Mouse (Mus musculus) hindbrain, embryonic 14.5 days (tissue): ENCODE data around the gene Unc13c. TPM values are rescaled to one million over a fixed set of nuclear protein-coding genes. Genes with fewer than 3 reads are reported as not detected.

Source experiments
- ATAC-seq: fragments of 200-750 bp; cut with Nextera tagmentation; 2 replicates; pipeline ENCODE4 v1.8.0; 2017; ENCODE audit warnings: moderate number of reproducible peaks, mild to moderate bottlenecking, moderate TSS enrichment, moderate library complexity; ENCODE audit not compliant: low FRiP score
- DNase-seq: peaks from one replicate; pipeline ENCODE4 v3.0.0-alpha.2; 2015; ENCODE audit warnings: low spot score
- H3K27ac ChIP-seq: fragments of 300-500 bp; sonication (generic); 2 replicates; pipeline ENCODE4 v1.5.1; 2014; ENCODE audit warnings: mild to moderate bottlenecking, moderate library complexity
- H3K27me3 ChIP-seq: fragments of 300-500 bp; sonication (generic); 2 replicates; pipeline ENCODE4 v1.6.1; 2014; ENCODE audit warnings: mild to moderate bottlenecking, low read length, mixed read lengths; ENCODE audit not compliant: control insufficient read depth, insufficient read depth
- H3K36me3 ChIP-seq: fragments of 300-500 bp; sonication (generic); replicated peaks from 2 replicates; pipeline ENCODE4 v1.6.1; 2014; ENCODE audit not compliant: control insufficient read depth, insufficient read depth
- H3K4me1 ChIP-seq: fragments of 300-500 bp; sonication (generic); replicated peaks from 2 replicates; pipeline ENCODE4 v1.6.1; 2014; ENCODE audit warnings: antibody characterized with exemption, low read length, mixed read lengths; ENCODE audit not compliant: control insufficient read depth, insufficient read depth
- H3K4me2 ChIP-seq: fragments of 300-500 bp; sonication (generic); replicated peaks from 2 replicates; pipeline ENCODE4 v1.6.1; 2014; ENCODE audit warnings: mild to moderate bottlenecking, moderate library complexity
- H3K4me3 ChIP-seq: fragments of 300-500 bp; sonication (generic); replicated peaks from 2 replicates; pipeline ENCODE4 v1.5.1; 2014; ENCODE audit warnings: mild to moderate bottlenecking, low read length
- H3K9ac ChIP-seq: fragments of 300-500 bp; sonication (generic); 2 replicates; pipeline ENCODE4 v1.6.1; 2014
- H3K9me3 ChIP-seq: fragments of 300-500 bp; sonication (generic); 2 replicates; pipeline ENCODE4 v1.6.1; 2016; ENCODE audit warnings: low read length; ENCODE audit not compliant: control insufficient read depth
- WGBS: fragments of 180-500 bp; shearing (Covaris S2); extraction: QIAGEN DNeasy Blood & Tissue Kit; methylation state at CpG from one replicate; pipeline ENCODE4 v1.1.7; 2014; 5-methylcytosine and 5-hydroxymethylcytosine counted together
- polyA plus RNA-seq: library from polyadenylated mRNA; unstranded; fragments of >200 nt; fragmentation: Nextera tagmentation; extraction: Ambion mirVana; gene quantifications from 2 replicates; pipeline ENCODE4 v1.2.1, GENCODE M21; 2014

Gene Unc13c
- polyA plus RNA-seq, 1 experiment from 2014 or later = 6.7 TPM

DNA sequence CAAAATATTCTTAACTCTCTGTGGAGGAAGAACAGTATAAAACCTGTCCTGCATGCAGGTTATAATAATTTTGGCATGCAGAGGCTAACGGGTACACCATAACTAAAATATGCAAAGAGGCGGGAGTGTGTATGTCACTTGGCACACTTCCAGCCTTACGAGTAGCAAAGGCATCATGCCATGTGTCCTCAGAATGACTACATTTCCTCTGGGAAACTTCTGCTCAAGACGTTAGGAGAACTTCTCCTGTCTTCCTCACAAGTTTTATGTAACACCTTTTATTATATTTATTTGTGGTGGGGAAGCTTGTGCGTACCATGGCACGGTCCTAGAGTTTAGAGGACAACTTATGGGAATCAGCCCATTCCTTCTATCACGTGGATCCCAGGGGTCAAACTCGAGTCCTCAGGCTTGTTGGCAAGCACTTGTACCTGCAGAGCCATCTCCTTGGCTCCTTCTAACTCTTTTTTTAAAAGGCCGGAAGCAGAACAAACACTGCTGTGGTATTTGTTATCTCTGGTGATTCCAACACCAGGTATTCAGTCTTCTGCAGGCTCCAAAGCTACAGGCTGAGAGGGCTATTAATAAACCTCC, 3.3 kb downstream of the Unc13c start:
- Histone ChIP-seq H3K36me3 (no peaks in the 10 kb centered on the region), H3K27ac (no peak overlapping the region), H3K4me2 (peak overlapping the region; percentile 21; the same call in 1 of the 2 replicates), H3K27me3 (no peaks in the 10 kb centered on the region), H3K4me3 (no peak overlapping the region), H3K4me1 (peaks cover 2% of the 10 kb centered on the region; the same call in 1 of the 2 replicates), H3K9me3 (no peaks in the 10 kb centered on the region), H3K9ac (no peak overlapping the region)
- 64% methylated on average over 9 of the region's 9 CpGs for WGBS
- no peak for ATAC-seq
- no peak for DNase-seq

DNA sequence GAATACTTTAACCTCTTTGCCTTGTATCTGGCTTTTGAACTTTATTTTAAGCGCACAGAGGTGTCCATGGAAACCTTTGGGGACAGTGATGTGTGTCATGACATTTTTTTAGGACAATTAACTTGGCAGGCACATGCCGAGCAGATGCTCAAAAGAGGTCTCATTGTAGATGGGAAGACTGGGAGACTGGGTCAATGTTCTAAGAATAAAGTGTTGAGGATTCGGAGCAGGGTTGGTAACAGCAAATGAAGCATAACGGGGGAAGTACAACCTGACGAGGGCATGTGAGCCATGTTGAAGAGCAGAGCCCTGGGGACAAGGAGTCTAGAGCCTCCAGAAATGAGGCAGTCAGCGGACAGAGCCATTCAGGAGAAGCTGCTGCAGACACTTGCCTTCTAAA, 6.3 kb downstream of the Unc13c start:
- Histone ChIP-seq H3K27ac (no peak overlapping the region), H3K4me3 (no peak overlapping the region), H3K4me2 (no peak overlapping the region), H3K27me3 (no peaks in the 10 kb centered on the region), H3K9ac (no peak overlapping the region), H3K4me1 (no peaks in the 10 kb centered on the region), H3K9me3 (no peaks in the 10 kb centered on the region), H3K36me3 (no peaks in the 10 kb centered on the region)
- no peak for DNase-seq
- WGBS = 54% methylated on average over 6 of the region's 6 CpGs
- no peak for ATAC-seq

- no peak overlapping the region for H3K4me3 ChIP-seq
- ATAC-seq (no peak), DNase-seq (no peak)
- H3K27me3 ChIP-seq = no peaks in the 10 kb centered on the region
- H3K36me3 ChIP-seq = no peaks in the 10 kb centered on the region
- no peak overlapping the region for H3K4me2 ChIP-seq
- H3K27ac ChIP-seq = no peak overlapping the region
- no peaks in the 10 kb centered on the region for H3K4me1 ChIP-seq
- H3K9ac ChIP-seq = no peak overlapping the region
- no peaks in the 10 kb centered on the region for H3K9me3 ChIP-seq
Measured at GRCm38 (mm10) chr9:73952331-73952730, 16.4 kb downstream of the Unc13c start.

- Histone ChIP-seq H3K36me3 (no peaks in the 10 kb centered on the region), H3K9me3 (no peaks in the 10 kb centered on the region), H3K9ac (no peak overlapping the region), H3K4me3 (no peak overlapping the region), H3K27me3 (no peaks in the 10 kb centered on the region), H3K4me1 (no peaks in the 10 kb centered on the region), H3K4me2 (no peak overlapping the region), H3K27ac (no peak overlapping the region)
- DNase-seq (no peak), ATAC-seq (no peak)
- WGBS = 76% methylated on average over 4 of the region's 4 CpGs
Measured at GRCm38 (mm10) chr9:73951586-73951985, 17.2 kb downstream of the Unc13c start.

- H3K36me3 ChIP-seq = no peaks in the 10 kb centered on the region; the same call in 1 of the 2 replicates
- peak; percentile 64; the same call in 1 of the 2 replicates for ATAC-seq
- no peaks in the 10 kb centered on the region for H3K4me1 ChIP-seq
- no peaks in the 10 kb centered on the region for H3K27me3 ChIP-seq
- DNase-seq = peak; percentile 80
- H3K9ac ChIP-seq = no peak overlapping the region
- no peak overlapping the region for H3K4me3 ChIP-seq
- H3K4me2 ChIP-seq = no peak overlapping the region
- H3K9me3 ChIP-seq = no peaks in the 10 kb centered on the region
- no peak overlapping the region for H3K27ac ChIP-seq
- WGBS = 63% methylated on average over 4 of the region's 4 CpGs
Measured at GRCm38 (mm10) chr9:73934844-73935243, 33.9 kb downstream of the Unc13c start.

DNA sequence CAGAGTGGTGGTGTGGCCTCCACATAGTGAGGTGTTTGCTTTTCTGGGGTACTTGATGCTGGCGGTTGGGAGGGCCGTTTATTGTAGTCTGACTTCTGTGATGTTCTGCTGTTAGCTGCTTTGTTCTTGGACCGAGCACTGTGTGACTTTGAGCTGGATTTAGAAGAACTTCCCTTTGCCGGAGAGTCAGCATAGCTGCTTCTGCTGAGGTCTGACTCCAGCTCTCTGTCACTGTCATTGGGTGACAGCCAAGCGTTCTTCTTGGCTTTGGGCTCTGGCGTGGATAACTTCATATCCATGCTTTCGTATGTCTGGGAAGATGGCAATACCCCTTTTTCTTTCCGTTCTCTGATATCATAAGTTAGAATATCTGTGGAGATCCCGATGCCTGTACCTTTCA, 36.8 kb downstream of the Unc13c start:
- H3K4me2 ChIP-seq = no peak overlapping the region
- 92% methylated on average over 9 of the region's 9 CpGs for WGBS
- DNase-seq (no peak), ATAC-seq (no peak)
- no peak overlapping the region for H3K4me3 ChIP-seq
- H3K27ac ChIP-seq = no peak overlapping the region
- no peaks in the 10 kb centered on the region for H3K27me3 ChIP-seq
- no peaks in the 10 kb centered on the region for H3K4me1 ChIP-seq
- no peaks in the 10 kb centered on the region for H3K9me3 ChIP-seq
- H3K36me3 ChIP-seq = no peaks in the 10 kb centered on the region; the same call in 1 of the 2 replicates
- H3K9ac ChIP-seq = no peak overlapping the region

DNA sequence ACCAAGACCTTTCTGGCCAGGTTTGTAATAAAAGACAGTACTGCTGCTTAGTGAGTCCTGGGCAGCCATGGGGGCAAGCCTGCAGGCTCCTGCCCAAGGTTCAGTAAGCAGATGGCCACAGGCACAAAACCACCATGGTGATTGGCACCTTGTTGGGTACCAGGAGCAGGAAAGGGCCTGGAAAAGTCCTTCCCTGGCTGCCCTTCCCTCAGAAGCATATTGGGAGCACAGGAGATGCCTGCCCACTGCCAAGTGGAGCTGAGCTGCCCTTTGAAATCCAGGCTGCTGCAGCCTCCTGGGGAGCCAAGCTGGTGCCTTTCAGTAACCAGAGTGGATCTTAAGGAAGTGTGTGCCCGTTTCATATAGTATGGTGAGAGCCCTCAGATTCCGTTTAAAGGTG, 41.5 kb downstream of the Unc13c start:
- no peak overlapping the region for H3K4me3 ChIP-seq
- H3K9me3 ChIP-seq = no peaks in the 10 kb centered on the region
- H3K27me3 ChIP-seq = no peaks in the 10 kb centered on the region
- ATAC-seq = no peak
- H3K36me3 ChIP-seq = no peaks in the 10 kb centered on the region; the same call in 1 of the 2 replicates
- DNase-seq = no peak
- 70% methylated on average over 2 of the region's 2 CpGs for WGBS
- H3K27ac ChIP-seq = no peak overlapping the region
- no peak overlapping the region for H3K9ac ChIP-seq
- no peaks in the 10 kb centered on the region for H3K4me1 ChIP-seq
- no peak overlapping the region for H3K4me2 ChIP-seq

GRCm38 (mm10) chr9:73922449-73923115, 46.2 kb downstream of the Unc13c start:
- DNase-seq (no peak), ATAC-seq (no peak)
- Histone ChIP-seq H3K27me3 (no peaks in the 10 kb centered on the region), H3K4me2 (no peak overlapping the region), H3K4me3 (no peak overlapping the region), H3K9me3 (no peaks in the 10 kb centered on the region), H3K36me3 (no peaks in the 10 kb centered on the region), H3K9ac (no peak overlapping the region), H3K4me1 (no peaks in the 10 kb centered on the region), H3K27ac (no peak overlapping the region)
- WGBS = 92% methylated on average over 11 of the region's 11 CpGs

DNA sequence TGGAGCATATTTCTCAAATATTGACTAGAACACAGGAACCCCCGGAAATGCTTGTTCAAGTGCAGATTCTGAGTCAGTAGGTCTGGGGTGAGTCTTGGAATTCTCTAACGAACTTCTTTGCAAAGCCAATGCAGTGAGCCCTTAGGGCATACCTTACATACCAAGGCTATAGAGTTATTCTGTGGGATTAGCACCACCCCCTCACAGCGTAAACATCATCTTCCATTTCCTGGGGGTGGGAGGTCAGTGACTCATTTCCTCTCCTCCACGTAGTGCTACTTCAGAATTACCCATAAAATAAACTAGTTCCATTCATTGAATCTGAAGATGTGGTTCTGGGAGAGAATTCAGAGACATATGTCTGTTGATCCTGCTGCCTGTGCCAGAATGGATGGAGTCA, 62.8 kb downstream of the Unc13c start:
- WGBS = 81% methylated on average over 4 of the region's 4 CpGs
- H3K36me3 ChIP-seq = no peaks in the 10 kb centered on the region
- no peak overlapping the region for H3K27ac ChIP-seq
- H3K9ac ChIP-seq = no peak overlapping the region
- H3K4me3 ChIP-seq = no peak overlapping the region
- H3K4me2 ChIP-seq = no peak overlapping the region
- H3K9me3 ChIP-seq = no peaks in the 10 kb centered on the region
- DNase-seq = no peak
- ATAC-seq = no peak
- no peaks in the 10 kb centered on the region for H3K27me3 ChIP-seq
- no peaks in the 10 kb centered on the region for H3K4me1 ChIP-seq
